Mouse (Mus musculus): ENCODE results near the gene Ssbp3.
A peak's percentile ranks its signal among the peaks of the same experiment; 100 is the strongest.

The Ssbp3 gene

DNA sequence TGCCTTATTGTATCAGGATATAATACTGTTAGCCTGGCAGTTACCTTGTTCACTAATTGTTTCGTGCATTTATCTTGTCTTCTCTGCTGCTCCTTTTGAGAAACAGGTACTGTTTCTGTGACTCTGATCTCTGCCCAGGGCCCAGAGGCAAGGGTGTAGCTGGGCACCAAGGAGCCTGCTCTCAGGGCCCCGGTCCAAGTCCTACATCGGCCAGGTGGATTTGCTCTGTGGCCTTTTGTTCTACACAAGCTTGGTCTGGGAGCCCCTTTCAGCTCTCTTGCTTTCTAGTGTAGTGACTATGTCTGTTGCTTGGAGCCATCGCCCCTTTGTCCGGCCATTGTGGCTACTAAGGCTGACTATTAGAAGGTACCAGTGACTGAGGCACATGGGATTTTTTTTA, 82.6 kb downstream of the Ssbp3 start:
- no peak for DNase-seq

DNA sequence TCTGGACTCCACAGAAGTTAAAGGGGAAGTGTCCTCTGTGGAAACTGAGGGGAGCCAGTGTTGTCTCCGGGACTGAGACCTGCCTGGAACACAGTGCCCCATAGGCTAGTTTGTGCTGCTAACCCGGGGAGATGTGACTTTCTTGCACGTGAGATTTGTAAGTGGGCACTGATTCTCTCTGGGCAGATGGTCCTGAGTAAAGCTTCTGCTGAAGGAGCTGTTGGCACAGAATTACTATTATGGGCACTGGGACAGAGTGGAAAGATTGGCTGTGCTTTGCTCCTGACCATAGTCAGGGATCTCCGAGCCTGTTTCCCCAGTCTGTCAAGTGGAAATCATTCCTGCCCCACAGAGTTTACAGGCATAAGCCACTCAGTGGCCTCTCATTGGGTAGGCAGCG, 83.8 kb downstream of the Ssbp3 start:
- DNase-seq = no peak

DNA sequence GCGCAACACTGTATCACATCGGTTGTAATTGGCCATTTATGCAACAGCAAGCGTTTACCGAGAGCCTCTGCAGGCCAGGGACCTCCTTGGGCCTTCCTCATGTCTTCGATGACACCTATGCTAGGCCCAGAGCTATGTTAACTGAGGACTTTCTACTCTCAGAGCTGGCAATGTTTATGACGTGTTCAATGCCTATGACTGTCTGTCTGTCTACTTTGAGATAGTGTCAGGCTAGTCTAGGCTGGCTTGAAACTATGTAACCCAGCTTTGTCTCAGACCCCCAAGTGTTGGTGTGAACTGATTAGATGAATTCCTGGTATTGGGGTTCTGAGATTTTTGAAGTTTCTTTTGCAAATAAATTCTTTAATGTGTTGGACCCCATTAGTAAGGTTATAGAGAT, 84.6 kb downstream of the Ssbp3 start:
- no peak for DNase-seq

DNA sequence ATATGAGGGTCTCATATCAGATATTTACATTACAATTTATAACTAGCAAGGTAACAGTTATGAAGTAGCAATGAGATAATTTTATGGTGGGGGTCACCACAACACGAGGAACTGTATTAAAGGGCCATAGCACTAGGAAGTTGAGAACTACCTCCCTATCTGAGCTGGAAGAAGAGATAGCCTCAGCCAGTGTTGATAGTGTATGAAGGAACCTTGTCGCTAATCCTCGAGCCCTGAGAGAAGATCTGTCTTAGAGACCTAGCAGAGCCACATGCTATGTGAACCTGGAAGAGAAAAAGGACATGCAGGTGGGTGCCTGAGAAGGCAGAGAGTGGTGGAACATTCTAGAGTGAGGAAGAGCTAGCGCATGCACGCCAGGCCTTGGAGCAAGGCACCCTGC, 85.0 kb downstream of the Ssbp3 start:
- DNase-seq = no peak

DNA sequence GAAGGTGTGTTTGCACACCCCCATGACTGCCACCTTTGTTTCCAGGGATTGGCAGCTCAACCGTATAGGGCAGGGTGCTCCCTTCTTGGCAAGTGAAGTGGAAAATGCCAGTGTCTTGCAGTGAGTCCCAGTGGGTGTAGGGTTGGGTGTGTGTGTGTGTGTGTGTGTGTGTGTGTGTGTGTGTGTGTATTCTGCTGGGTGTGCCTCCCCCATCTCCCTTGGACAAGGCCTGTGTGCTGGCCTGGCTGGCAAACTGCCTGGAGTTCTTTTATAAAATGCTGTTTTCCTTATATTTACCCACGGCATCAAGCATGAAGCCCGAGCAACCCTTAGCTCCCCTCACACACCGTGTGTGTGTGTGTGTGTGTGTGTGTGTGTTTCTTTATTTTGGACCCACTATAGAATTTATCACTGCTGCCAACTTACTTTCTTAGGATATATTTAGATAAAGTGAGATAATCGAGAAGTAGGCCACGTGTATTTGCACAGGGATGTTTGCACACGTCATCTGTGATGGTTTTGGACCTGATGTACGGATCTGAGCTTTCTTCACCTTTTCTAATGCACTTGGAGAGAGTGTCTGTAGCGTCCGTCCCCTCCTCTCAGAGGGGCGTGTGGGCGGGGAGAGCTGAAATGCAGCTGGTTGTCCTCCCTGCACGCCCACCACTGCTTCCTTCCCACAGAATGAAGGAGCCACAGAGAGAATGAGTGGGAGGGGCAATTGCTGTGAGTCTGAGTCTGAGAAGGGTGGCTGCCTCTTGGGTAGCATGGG, 86.0 kb downstream of the Ssbp3 start:
- DNase-seq = peak; percentile 58 to 73

DNA sequence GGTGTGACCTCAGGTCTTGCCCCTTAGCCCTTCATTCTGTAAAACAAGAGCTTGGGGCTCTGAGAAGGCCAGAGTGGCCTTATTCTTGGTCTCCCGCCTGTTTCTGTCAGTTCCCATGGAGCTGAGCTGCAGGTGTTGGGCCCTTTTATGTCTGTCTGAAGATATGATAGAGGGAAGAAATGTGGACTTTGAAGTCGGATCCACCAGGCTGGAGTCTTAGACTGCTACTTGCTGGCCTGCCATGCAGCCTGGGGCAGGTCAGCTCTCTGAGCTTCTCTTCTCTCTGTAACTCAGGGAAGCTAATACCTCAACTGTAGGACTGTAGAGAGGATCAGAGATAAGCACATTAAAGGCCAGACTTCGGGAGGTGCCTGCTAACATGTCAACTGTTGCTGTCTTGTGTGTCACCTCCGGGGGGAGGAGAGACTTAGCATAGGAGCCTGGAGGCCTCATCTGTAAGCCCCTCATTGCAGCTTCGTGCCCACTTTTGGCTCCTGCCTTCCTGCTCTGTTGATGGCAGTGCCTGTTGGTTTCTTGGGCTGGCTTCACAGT, 90.8 kb downstream of the Ssbp3 start:
- no peak for DNase-seq

DNA sequence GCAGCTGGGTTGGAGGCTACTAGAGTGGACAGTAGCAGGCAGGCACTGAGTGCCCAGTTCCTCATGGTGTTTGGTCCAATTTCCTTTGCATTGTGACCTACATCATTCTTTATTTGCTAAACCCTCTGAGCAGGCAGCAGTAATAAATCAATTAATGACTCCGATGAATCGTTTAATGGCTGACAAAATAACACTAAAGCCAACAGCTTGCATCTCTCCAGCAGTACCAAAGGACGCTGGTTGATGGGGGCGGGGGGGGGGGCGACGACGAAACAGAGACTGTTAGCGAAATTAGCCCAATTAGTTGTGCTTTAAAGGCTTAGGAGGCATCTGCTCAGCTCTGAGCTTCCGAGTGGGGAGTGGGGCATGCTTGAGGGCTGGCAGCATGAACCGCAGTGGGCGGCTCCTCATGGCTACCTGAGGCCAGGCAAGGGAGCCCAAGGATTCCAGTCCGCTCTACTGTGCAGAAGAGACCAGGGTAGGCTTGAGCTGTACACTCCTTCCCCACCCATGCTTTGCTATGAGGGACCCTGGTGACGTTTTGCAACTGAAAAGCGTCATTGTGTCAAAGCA, 91.5 kb downstream of the Ssbp3 start:
- DNase-seq = no peak

DNA sequence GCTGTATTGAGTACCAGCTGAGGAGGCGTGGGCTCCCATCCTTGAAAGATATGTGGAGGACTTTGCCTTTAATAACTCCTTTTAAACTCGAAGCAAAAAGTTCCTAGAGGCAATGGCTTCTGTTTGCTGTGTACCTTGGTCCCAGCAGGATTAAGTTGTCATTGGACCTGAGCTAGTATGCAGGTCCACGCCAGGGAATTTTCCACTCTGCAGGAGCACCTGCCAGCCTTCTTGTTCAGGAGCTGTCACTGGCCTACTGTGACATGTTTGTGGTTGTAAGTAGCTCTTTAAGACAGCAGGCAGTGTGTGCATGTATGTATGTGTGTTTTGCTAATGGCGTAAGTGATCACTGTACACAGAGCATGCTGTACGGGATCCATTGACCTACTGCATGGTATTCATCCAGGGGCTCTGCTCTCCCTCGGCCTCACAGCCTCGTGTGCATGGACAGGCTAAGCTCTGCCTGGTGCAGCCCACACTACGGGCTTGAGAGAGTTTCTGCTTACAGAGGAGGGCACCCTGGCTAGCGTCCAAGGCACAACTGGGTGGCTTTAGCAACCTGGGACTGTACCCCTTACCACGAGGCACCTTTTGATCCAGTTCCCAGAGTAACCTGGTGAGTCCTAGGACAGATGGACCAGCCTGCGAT, 92.1 kb downstream of the Ssbp3 start:
- no peak for DNase-seq

DNA sequence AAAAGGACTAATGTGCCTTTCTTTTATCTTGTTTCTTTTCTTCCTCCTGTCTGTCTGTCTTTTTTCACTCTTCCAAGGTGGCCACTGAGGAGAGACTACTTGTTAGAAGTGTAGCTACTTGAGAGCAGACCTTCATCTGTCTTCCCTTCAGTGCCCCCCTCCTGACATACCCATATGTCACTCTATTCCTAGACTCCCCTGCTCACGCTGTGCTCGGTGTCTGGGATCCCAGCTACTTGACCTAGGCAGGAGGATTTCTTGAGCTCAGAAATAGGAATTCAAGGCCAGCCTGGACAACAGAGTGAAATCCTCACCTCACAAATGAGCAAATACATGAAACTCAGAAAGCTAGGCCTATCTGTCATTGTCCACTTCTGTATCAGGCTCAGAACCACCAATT, 92.7 kb downstream of the Ssbp3 start:
- no peak for DNase-seq

DNA sequence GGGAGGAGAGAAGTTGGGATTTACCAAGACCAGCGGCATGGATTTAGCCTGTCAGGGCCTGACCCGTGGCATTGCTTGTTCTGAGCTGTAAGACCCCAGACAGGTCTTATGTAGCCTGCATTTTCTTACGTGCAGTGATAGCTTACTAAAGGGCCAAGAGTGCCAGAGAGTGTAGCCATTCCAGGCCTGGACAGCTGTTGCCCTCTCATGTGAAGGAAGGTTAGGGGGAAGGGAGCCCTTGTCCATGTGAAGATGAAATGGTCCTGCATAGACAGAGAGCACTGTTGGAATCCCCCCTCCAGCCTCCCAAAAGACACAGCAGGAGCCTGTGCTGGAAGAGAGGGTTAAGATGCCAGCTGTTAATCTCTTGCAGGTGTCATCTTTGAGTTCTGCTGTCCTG, 93.3 kb downstream of the Ssbp3 start:
- DNase-seq = no peak

DNA sequence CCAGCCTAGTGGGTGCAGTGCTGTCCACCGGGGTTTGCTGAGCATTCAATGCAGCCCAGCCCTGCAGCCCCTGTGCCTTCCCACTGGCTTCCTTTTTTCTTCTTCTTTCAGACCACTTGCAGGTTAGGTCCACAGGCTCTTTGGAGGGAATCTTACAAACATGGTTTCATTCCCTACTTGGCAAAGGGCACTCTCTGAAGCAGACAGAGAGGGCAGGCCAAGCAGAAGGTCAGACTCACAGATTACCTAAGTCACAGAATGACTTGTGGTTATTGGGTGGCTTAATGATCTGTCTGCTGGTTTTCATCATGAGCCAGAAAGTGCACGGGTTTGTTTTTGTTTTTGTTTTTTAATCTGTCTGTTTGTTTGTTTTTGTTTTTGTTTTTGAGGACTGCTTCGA, 93.8 kb downstream of the Ssbp3 start:
- no peak for DNase-seq

DNA sequence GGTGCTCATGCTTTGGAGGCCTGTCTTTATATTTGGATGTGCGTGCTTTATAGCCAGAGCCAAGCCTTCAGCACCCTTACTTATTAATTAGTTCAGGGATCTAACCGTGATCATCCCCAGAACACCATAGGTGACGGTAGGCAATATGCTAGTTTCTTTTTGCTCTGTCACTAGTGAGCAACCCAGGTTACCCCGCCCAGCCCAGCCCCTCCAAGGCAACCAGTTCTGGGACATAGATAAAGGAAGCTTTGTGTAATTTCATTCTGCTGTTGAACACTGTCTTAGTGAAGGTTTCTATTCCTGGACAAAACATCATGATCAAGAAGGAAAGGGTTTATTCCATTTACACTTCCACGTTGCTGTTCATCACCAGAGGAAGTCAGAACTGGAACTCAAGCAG, 94.7 kb downstream of the Ssbp3 start:
- DNase-seq = no peak

DNA sequence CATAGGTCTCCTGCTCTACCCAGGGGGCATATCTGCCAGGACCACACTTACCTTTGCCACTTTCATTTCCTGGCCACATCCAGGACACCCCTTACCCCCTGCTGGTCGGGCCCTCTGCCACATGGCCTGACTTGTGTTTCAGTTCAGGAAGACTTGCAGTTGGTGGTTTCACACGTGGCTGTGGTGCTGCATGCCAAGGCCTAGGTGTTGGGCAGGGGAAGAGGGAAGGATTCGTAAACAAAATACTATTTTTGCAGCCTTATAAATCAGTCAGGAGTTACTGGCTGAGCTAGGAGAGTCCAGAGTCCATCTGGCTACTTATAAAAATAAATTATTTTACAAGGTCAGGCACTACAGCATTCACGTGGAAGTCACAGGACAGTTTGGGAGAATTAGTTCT, 95.7 kb downstream of the Ssbp3 start:
- DNase-seq = no peak

DNA sequence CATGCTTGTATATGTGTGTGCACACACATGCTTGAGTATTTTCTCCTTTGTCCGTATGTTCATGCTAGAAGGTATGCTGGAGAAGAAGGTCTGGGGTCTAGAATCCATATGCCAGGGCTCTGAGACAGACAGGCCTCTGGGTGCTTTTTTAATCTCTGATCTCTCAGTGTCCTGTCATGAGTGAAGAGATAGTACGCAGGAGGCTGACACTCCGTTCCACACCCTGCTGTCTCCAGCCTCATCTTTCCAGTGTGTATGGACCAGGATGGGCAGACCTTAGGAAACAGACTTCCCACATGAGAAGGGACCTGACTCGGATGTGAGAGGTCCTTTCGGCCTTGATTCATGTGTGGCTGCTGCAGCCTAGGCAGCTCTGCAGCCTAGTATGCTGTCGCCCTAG, 96.3 kb downstream of the Ssbp3 start:
- no peak for DNase-seq

DNA sequence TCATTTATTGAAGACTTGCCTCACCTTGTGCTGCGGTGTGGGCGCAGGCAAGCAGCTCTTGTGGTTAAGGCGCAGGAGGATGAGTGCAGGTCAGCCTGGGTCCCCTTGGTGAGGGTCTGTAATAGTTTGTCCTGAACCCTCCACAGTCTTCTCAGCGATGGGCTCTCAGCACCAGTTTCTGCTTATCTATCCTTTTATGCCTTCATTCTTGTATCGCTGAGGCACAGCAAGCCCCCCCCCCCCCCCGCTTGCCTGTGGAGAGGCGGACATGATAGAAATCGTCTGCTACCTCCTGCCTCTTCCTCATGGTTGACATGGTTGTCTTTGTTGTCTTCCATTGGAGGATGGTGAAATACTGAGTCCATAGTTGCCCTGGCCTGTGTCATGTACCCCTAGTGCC, 96.9 kb downstream of the Ssbp3 start:
- no peak for DNase-seq

DNA sequence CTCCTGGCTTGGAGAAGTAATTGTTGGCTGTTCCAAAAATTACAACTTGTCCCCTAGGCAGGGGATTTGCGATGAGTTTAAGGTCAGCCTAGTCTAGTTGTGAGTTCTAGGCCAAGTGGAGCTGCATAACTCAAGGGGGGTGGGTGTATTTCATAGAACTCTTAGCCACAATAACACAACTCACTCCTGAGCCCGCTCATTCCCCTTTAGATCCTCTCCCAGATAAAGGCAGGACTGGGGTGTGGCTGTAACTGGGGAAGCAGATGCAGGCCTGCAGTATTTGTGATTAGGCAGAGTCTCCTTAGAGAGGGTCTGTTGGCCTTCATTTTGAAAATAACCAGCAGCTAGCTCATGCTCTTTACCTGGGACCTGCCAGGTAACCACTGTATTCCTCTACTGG, 97.7 kb downstream of the Ssbp3 start:
- no peak for DNase-seq

DNA sequence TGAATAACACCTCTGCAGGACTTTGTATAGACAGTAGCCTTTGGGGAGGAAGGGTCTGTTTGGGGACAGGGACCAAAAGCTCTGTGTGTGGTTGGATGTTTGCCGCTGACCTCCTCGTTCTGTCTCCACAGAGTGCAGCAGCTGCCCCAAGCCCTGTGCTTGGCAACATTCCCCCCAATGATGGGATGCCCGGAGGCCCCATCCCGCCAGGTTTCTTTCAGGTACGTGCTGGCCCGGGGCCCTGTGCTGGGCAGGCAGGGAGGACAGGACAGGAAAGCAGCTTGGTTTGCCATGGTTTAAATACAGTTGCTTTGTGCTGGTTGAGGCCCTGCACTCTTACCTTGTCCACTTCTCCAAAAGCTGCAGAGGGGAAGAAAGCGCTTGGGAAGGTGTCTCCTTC, 99.0 kb downstream of the Ssbp3 start:
- DNase-seq = no peak

DNA sequence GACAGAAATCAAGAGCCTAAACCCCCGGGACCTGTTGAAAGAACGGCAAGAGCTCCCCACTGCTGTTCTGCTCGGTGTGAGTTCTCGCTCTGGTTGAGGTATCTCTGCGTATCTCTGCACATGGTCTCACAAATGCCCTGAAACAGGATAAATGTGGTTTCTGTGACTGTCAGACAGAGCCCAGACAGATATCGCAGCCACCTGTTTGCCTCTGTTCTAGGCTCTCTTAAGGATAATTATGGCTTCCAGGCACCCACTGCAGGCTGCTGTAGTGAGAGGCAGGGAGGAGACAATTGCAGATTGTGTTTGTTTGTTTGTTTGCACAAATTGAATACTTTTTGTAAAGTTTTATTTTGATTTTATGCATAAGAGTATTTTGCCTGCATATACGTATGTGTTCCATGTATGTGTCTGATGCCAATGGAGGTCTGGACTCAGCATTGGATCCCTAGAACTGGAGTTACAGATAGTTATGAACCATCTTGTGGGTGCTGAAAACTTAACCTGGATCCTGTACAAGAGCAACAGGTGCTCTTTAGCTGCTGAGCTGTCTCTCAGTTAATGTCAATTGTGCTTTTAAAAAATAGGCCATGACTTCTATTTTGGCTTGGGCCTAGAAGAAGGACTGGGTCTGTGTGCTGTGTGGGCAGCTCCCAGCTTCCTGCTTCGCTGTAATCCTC, 101.0 kb downstream of the Ssbp3 start:
- no peak for DNase-seq

DNA sequence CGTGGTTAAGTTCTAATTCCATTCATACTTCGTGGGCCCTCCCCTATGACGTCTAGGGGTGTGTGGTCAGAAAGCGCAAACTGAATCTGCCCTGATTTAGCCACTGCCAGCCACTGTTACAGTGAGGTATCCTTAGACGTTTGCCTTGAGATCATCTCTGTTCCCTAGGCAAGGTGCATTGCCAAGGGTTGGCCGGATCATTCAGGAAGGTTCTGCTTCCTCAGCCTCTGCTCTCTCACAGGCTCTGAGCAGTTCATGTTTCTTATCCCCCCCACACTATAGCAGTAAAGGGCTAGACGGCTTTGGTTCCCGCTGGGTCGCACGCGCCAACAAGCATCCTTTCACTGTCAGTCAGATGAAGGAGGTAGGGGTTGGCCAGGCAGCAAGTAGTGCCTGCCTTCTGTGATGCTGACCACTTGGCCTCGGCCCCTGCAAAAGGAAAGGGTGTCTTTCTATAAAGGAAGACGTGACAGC, 101.5 kb downstream of the Ssbp3 start:
- peak; percentile 31 to 43 for DNase-seq

DNA sequence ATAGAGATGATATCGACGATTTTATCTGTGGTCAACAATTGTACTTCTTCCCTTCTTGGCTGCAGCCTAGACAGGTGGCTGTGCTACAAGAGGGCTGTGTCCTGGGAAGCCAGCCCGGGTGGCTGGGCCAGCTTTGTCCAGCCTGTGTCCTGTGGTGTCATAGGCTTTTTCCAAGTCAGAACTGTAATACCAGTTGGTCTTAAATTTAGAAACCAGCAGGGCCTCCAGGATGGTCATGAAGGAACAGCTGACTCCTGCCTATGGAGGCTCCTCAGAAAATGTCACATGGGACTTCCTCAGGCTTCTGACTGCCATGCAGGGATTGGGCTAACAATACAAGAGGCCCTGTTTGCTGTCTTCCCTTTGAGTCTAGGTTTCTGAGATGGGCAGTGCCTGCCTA, 102.1 kb downstream of the Ssbp3 start:
- no peak for DNase-seq

DNA sequence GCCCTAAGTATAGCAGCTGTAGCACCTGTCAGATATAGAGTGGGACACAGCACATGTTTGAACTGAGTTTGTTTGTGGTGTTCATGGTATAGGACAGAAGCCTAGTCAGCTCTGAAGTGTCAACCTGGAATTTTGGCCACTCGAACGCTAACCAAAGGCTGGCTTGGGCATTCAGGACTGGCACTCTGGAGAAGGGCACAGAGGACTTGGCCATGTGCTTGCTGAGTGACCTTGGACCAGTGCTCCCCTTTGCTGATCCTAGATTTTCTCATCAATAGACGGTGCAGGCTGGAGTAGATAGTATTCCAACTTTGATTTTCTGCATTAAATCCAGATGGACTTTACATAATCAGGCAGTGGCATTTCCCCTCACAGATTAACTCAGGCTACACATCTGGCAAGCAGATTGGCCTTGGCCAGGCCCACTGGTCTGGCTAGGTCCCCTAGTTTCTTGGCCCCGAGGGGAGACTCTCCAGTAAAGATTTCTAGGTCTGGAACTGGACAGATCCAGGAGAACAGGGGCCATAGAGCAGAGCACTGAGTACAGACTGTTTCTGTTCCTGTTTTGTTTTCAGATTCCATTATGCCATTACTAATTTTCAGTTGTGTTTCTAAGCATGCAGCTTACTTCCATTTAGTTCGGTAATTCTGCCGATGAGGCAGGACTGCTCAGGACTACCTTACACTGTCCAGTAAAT, 102.8 kb downstream of the Ssbp3 start:
- no peak for DNase-seq

DNA sequence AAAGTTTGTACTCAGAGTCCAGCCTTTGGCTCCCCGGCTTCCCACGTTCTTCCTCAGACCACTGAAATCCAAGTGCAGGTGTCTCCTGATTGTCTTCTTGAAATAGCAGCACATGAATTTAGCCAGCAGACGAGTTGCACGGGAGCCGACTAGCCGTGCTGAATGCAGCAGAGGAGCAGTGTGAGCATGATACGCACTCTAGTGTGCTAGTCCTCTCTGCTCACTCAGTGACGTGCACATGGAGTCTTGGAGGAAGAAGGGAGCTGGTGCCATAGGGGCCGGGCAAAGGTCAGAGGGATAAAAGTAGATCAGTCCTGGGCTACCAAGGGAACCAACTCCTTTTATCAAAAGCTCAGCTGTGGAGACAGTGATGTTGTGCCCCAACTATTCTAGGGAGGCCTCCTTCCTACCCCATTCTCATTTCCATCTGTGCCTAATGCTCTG, 103.3 kb downstream of the Ssbp3 start:
- DNase-seq = no peak
